Mouse (Mus musculus) fat pad, adult 2 months (tissue): ENCODE results near the gene Cir1.

ENCODE experiments used
- DNase-seq: peaks from one replicate; pipeline ENCODE4 v3.0.0-alpha.2; 2011; ENCODE audit warnings: low read depth, low spot score; ENCODE audit errors: extremely low read depth

Cir1 gene

GRCm38 (mm10) chr2:73273249-73274118 lies 39.0 kb downstream of the Cir1 start:
- DNase-seq, result no peak

- DNase-seq, result no peak
Observed at GRCm38 (mm10) chr2:73272351-73273248, 39.9 kb downstream of the Cir1 start.

GRCm38 (mm10) chr2:73271459-73272161 lies 40.9 kb downstream of the Cir1 start, which contains the start of gene Sp9:
Sp9 (plus strand) TSS chr2:73271925.
- DNase-seq, result no peak

GRCm38 (mm10) chr2:73270593-73271458 lies 41.7 kb downstream of the Cir1 start:
- DNase-seq, result no peak

GRCm38 (mm10) chr2:73270071-73270592 lies 42.4 kb downstream of the Cir1 start:
- no peak for DNase-seq

GRCm38 (mm10) chr2:73269666-73270065 lies 42.8 kb downstream of the Cir1 start:
- no peak for DNase-seq

GRCm38 (mm10) chr2:73268836-73269395 lies 43.6 kb downstream of the Cir1 start:
- DNase-seq, result no peak

- DNase-seq, result no peak
Observed at GRCm38 (mm10) chr2:73268281-73268680, 44.2 kb downstream of the Cir1 start.

GRCm38 (mm10) chr2:73267818-73268217 lies 44.7 kb downstream of the Cir1 start:
- DNase-seq, result no peak

GRCm38 (mm10) chr2:73267231-73267630 lies 45.3 kb downstream of the Cir1 start:
- DNase-seq, result no peak

GRCm38 (mm10) chr2:73266623-73267022 lies 45.9 kb downstream of the Cir1 start:
- no peak for DNase-seq

GRCm38 (mm10) chr2:73266011-73266410 lies 46.5 kb downstream of the Cir1 start:
- no peak for DNase-seq

GRCm38 (mm10) chr2:73264611-73265195 lies 47.8 kb downstream of the Cir1 start:
- DNase-seq, result no peak

GRCm38 (mm10) chr2:73263794-73264610 lies 48.5 kb downstream of the Cir1 start:
- no peak for DNase-seq

- DNase-seq, result no peak
Observed at GRCm38 (mm10) chr2:73263172-73263765, 49.2 kb downstream of the Cir1 start.

- DNase-seq, result no peak
Observed at GRCm38 (mm10) chr2:73248701-73249100, 63.8 kb downstream of the Cir1 start.

GRCm38 (mm10) chr2:73241299-73241698 lies 71.2 kb downstream of the Cir1 start:
- no peak for DNase-seq
